Mouse (Mus musculus) MEL (cell line): ENCODE results near the gene Tnfrsf13b.

Experiments used
- CTCF ChIP-seq, 3 experiments: IDR thresholded peaks in 2 of 3; conservative IDR thresholded peaks in 1 of 3; 2 replicates each; pipeline ENCODE4 v1.5.1; 2011 to 2012; ENCODE audit warnings: low read length in 3 of 3, low read depth in 2 of 3, mild to moderate bottlenecking in 2 of 3, improper control_type of control experiment in 1 of 3, inconsistent platforms in 1 of 3, mixed read lengths in 1 of 3, moderate library complexity in 1 of 3; ENCODE audit not compliant: control insufficient read depth in 1 of 3, insufficient read depth in 1 of 3, poor library complexity in 1 of 3, severe bottlenecking in 1 of 3
- EP300 ChIP-seq, 2 experiments: IDR thresholded peaks; 2 replicates each; pipeline ENCODE4 v1.6.1; 2011; ENCODE audit warnings: improper control_type of control experiment in 2 of 2, low read length in 2 of 2, low read depth in 1 of 2, mild to moderate bottlenecking in 1 of 2
- KAT2A ChIP-seq: conservative IDR thresholded peaks from 2 replicates; pipeline ENCODE4 v1.6.1; 2012; ENCODE audit warnings: low read depth, low read length, improper control_type of control experiment, inconsistent platforms
- NRF1 ChIP-seq: IDR thresholded peaks from 2 replicates; pipeline ENCODE4 v1.6.1; 2014; ENCODE audit warnings: low read depth, mild to moderate bottlenecking, inconsistent platforms, low read length, improper control_type of control experiment, moderate library complexity; ENCODE audit not compliant: poor library complexity, insufficient read depth, severe bottlenecking
- POLR2A ChIP-seq, 2 experiments: IDR thresholded peaks; 2 replicates each; pipeline ENCODE4 v1.6.1; 2011 to 2012; ENCODE audit warnings: low read length in 2 of 2, mild to moderate bottlenecking in 2 of 2, control low read depth in 1 of 2, improper control_type of control experiment in 1 of 2, low read depth in 1 of 2, moderate library complexity in 1 of 2; ENCODE audit not compliant: control insufficient read depth in 1 of 2, insufficient read depth in 1 of 2, poor library complexity in 1 of 2
- RCOR1 ChIP-seq: IDR thresholded peaks from 2 replicates; pipeline ENCODE4 v1.6.1; 2012; ENCODE audit warnings: low read depth, mild to moderate bottlenecking, inconsistent platforms, low read length, improper control_type of control experiment
- TBP ChIP-seq: IDR thresholded peaks from 2 replicates; pipeline ENCODE4 v1.8.0; 2011; ENCODE audit warnings: low read depth, low read length, improper control_type of control experiment

- TF ChIP-seq KAT2A (no peak), NRF1 (no peak), RCOR1 (no peak), CTCF (IDR thresholded peaks at IDR 0.05 in 2 of 3, conservative IDR thresholded peaks at IDR 0.05 in 1 of 3; ENCODE audit: control insufficient read depth in 1 of 3, insufficient read depth in 1 of 3, low read depth in 2 of 3, low read length in 3 of 3, poor library complexity in 1 of 3, severe bottlenecking in 1 of 3) (peak; percentile 20 to 27 (median 20); a peak in 3 of 6 replicates), EP300 (IDR thresholded peaks at IDR 0.05; ENCODE audit: low read depth in 1 of 2, low read length in 2 of 2) (no peak), TBP (no peak), POLR2A (IDR thresholded peaks at IDR 0.05; ENCODE audit: control insufficient read depth in 1 of 2, insufficient read depth in 1 of 2, low read depth in 1 of 2, low read length in 2 of 2, poor library complexity in 1 of 2) (no peak)
Measured at GRCm38 (mm10) chr11:61174291-61174820, 47.8 kb downstream of the Tnfrsf13b start.
